Mouse (Mus musculus) heart, embryonic 16.5 days (tissue): Measurements from ENCODE around the gene 4932438A13Rik. TPM values are rescaled to one million over a fixed set of nuclear protein-coding genes. Genes with fewer than 3 reads are reported as not detected.

Experiments
- ATAC-seq: fragments of 200-750 bp; cut with Nextera tagmentation; replicated peaks from 2 replicates; pipeline ENCODE4 v1.8.0; 2017; ENCODE audit warnings: moderate number of reproducible peaks; ENCODE audit not compliant: insufficient read depth, low FRiP score; ENCODE audit errors: extremely low read depth
- H3K27ac ChIP-seq: fragments of 300-500 bp; sonication (generic); 2 replicates; pipeline ENCODE4 v1.5.1; 2014; ENCODE audit warnings: mild to moderate bottlenecking, low read length, control low read depth, moderate library complexity
- H3K27me3 ChIP-seq: fragments of 300-500 bp; sonication (generic); 2 replicates; pipeline ENCODE4 v1.6.1; 2014; ENCODE audit warnings: low read length, mixed read lengths; ENCODE audit not compliant: control insufficient read depth, insufficient read depth
- H3K36me3 ChIP-seq: fragments of 300-500 bp; sonication (generic); 2 replicates; pipeline ENCODE4 v1.6.1; 2014; ENCODE audit not compliant: control insufficient read depth, insufficient read depth
- H3K4me1 ChIP-seq: fragments of 300-500 bp; sonication (generic); 2 replicates; pipeline ENCODE4 v1.6.1; 2014; ENCODE audit warnings: low read length, mixed read lengths; ENCODE audit not compliant: control insufficient read depth, insufficient read depth
- H3K4me2 ChIP-seq: fragments of 300-500 bp; sonication (generic); 2 replicates; pipeline ENCODE4 v1.6.1; 2014; ENCODE audit warnings: low read depth, mild to moderate bottlenecking, control low read depth, low read length
- H3K4me3 ChIP-seq: fragments of 300-500 bp; sonication (generic); 2 replicates; pipeline ENCODE4 v1.5.1; 2014; ENCODE audit warnings: mild to moderate bottlenecking, control low read depth, low read length
- H3K9ac ChIP-seq: fragments of 300-500 bp; sonication (generic); 2 replicates; pipeline ENCODE4 v1.6.1; 2014; ENCODE audit warnings: low read length, control low read depth
- H3K9me3 ChIP-seq: fragments of 300-500 bp; sonication (generic); replicated peaks from 2 replicates; pipeline ENCODE4 v1.6.1; 2016; ENCODE audit warnings: low read length; ENCODE audit not compliant: control insufficient read depth
- WGBS: fragments of 180-500 bp; shearing (Covaris S2); extraction: QIAGEN DNeasy Blood & Tissue Kit; methylation state at CpG from one replicate; pipeline ENCODE4 v1.1.7; 2014; 5-methylcytosine and 5-hydroxymethylcytosine counted together
- polyA plus RNA-seq: library from polyadenylated mRNA; unstranded; fragments of >200 nt; fragmentation: Nextera tagmentation; extraction: Ambion mirVana; gene quantifications from 2 replicates; pipeline ENCODE4 v1.2.1, GENCODE M21; 2015

4932438A13Rik gene
- polyA plus RNA-seq, 1 experiment from 2014 or later: 36.4 TPM

GRCm38 (mm10) chr3:36834832-36835231, 28.1 kb upstream of the 4932438A13Rik start:
- H3K27ac ChIP-seq: no peak overlapping the region
- H3K27me3 ChIP-seq: no peaks in the 10 kb centered on the region
- H3K4me2 ChIP-seq: no peak overlapping the region
- 70% methylated on average over 2 of the region's 2 CpGs for WGBS
- no peaks in the 10 kb centered on the region for H3K4me1 ChIP-seq
- H3K9ac ChIP-seq: no peak overlapping the region
- H3K36me3 ChIP-seq: no peaks in the 10 kb centered on the region
- no peaks in the 10 kb centered on the region for H3K9me3 ChIP-seq
- H3K4me3 ChIP-seq: no peak overlapping the region
- ATAC-seq: no peak

DNA sequence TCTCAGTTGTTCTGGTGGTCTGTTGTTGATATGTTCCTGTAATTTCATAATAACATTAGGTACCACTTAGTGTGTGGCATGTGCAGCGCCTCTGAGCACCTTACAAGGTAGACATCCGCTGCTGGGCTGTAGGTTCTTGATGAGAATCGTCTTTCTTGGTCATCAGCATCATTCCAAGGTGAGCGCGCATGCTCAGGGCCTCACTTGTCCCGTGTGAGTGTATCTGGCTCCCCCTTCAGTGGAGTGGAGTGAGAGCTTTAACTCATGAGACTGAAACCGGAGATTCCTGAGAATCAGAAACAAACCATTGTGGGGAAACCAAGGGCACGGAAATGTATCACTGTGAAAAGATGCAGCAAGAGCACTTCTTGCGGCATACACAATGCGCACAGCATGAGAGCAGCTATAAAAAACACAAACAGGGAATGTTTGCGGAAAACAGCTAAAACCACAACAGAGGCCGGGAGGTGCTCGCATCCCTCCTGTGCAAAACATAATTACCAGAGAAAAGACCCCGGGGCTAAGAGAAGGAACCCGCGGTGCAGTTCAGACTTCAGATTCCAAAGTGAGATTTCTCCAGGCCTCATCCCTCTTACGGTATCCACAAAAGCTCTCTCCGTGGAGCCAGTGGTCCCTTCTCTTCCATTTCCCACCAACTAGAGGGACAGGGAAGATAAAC, 27.2 kb upstream of the 4932438A13Rik start:
- Histone ChIP-seq H3K27me3 (no peaks in the 10 kb centered on the region), H3K4me2 (peak overlapping the region; percentile 39; the same call in 1 of the 2 replicates), H3K4me1 (no peaks in the 10 kb centered on the region), H3K27ac (no peak overlapping the region), H3K9ac (no peak overlapping the region), H3K36me3 (no peaks in the 10 kb centered on the region), H3K4me3 (no peak overlapping the region), H3K9me3 (no peaks in the 10 kb centered on the region)
- WGBS: 31% methylated on average over 18 of the region's 18 CpGs
- ATAC-seq: no peak; the same call in 1 of the 2 replicates

DNA sequence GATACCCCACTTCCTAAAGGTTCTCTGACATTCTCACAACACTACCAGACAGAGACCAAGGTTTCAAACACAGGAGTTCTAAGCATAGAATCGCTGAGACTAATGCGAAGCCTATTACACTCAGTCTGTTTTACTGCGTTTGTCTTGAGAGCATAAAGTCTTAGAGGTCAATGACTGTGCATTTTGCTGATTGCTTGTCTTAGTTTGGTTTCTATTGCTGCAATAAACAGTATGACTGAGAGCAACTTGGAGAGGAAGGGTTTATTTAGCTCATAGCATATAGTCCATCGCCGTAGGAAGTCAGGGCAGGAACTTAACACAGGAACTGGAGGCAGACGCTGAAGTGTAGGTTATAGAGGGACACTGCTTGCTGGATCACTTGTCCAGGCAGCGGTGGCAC, 26.1 kb upstream of the 4932438A13Rik start:
- Histone ChIP-seq H3K27ac (no peak overlapping the region), H3K4me2 (no peak overlapping the region), H3K27me3 (no peaks in the 10 kb centered on the region), H3K4me1 (no peaks in the 10 kb centered on the region), H3K4me3 (no peak overlapping the region), H3K9me3 (no peaks in the 10 kb centered on the region), H3K9ac (no peak overlapping the region), H3K36me3 (no peaks in the 10 kb centered on the region)
- no peak for ATAC-seq
- WGBS: 85% methylated on average over 7 of the region's 7 CpGs

GRCm38 (mm10) chr3:36840650-36841555, 22.0 kb upstream of the 4932438A13Rik start:
- peak overlapping the region; percentile 44 for H3K4me2 ChIP-seq
- H3K27ac ChIP-seq: no peak overlapping the region
- H3K27me3 ChIP-seq: no peaks in the 10 kb centered on the region
- no peaks in the 10 kb centered on the region for H3K9me3 ChIP-seq
- no peak overlapping the region for H3K9ac ChIP-seq
- WGBS: 21% methylated on average over 12 of the region's 12 CpGs
- H3K4me1 ChIP-seq: no peaks in the 10 kb centered on the region
- no peaks in the 10 kb centered on the region for H3K36me3 ChIP-seq
- ATAC-seq: peak; percentile 58; the same call in 1 of the 2 replicates
- no peak overlapping the region for H3K4me3 ChIP-seq

GRCm38 (mm10) chr3:36853733-36854440, 9.0 kb upstream of the 4932438A13Rik start:
- Histone ChIP-seq H3K27ac (peak overlapping the region; percentile 52), H3K36me3 (no peaks in the 10 kb centered on the region), H3K4me2 (peak overlapping the region; percentile 53), H3K27me3 (no peaks in the 10 kb centered on the region), H3K4me1 (no peaks in the 10 kb centered on the region), H3K4me3 (peak overlapping the region; percentile 15), H3K9me3 (no peaks in the 10 kb centered on the region), H3K9ac (no peak overlapping the region; the same call in 1 of the 2 replicates)
- 27% methylated on average over 10 of the region's 10 CpGs for WGBS
- ATAC-seq: peak; percentile 69

- no peak overlapping the region for H3K27ac ChIP-seq
- WGBS: 79% methylated on average over 3 of the region's 3 CpGs
- peaks cover 6% of the 10 kb centered on the region; the same call in 1 of the 2 replicates for H3K4me1 ChIP-seq
- no peaks in the 10 kb centered on the region for H3K27me3 ChIP-seq
- no peak overlapping the region for H3K4me3 ChIP-seq
- no peak for ATAC-seq
- H3K36me3 ChIP-seq: peaks cover 19% of the 10 kb centered on the region
- H3K9ac ChIP-seq: no peak overlapping the region; the same call in 1 of the 2 replicates
- H3K4me2 ChIP-seq: no peak overlapping the region
- H3K9me3 ChIP-seq: no peaks in the 10 kb centered on the region
These were observed 1.2 kb upstream of the 4932438A13Rik start for GRCm38 (mm10) chr3:36861411-36862410.

DNA sequence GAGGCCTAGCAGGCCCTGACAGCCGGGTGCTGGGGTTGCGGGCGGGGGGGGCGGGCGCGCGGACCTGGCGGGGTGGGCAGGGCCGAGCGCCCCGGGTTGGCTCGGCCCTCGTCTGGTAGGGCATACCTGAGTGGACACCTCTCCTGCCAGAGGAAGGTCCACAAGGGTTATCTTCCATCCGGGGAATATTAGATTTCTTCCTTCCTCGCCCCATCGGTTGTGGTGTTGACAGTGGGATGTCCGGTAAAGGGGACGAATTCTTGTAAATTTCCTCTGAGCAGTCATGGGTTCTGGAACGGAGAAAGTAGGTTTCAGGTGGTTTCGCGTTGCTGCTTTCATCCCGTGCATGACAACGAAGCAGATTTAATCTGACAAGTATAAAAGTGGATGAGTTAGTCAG, 523 bp downstream of the 4932438A13Rik start:
- peak overlapping the region; percentile 88 for H3K27ac ChIP-seq
- peak overlapping the region; percentile 83 for H3K9ac ChIP-seq
- H3K4me1 ChIP-seq: peaks cover 6% of the 10 kb centered on the region; the same call in 1 of the 2 replicates
- peak overlapping the region; percentile 79 for H3K4me2 ChIP-seq
- peak; percentile 19; the same call in 1 of the 2 replicates for ATAC-seq
- peak overlapping the region; percentile 72 for H3K4me3 ChIP-seq
- 1% methylated on average over 23 of the region's 23 CpGs for WGBS
- H3K27me3 ChIP-seq: no peaks in the 10 kb centered on the region
- H3K36me3 ChIP-seq: peaks cover 23% of the 10 kb centered on the region
- no peaks in the 10 kb centered on the region for H3K9me3 ChIP-seq

- H3K27ac ChIP-seq: no peak overlapping the region
- H3K27me3 ChIP-seq: no peaks in the 10 kb centered on the region
- peak overlapping the region; percentile 72 for H3K4me3 ChIP-seq
- no peaks in the 10 kb centered on the region for H3K9me3 ChIP-seq
- peaks cover 23% of the 10 kb centered on the region for H3K36me3 ChIP-seq
- H3K9ac ChIP-seq: peak overlapping the region; percentile 83
- 65% methylated on average over 4 of the region's 4 CpGs for WGBS
- no peak for ATAC-seq
- peak overlapping the region; percentile 79 for H3K4me2 ChIP-seq
- H3K4me1 ChIP-seq: peaks cover 6% of the 10 kb centered on the region; the same call in 1 of the 2 replicates
These were observed 977 bp downstream of the 4932438A13Rik start for GRCm38 (mm10) chr3:36863881-36864280.
